Mouse (Mus musculus) thymus, postnatal 14 days (tissue): ENCODE measurements around the gene Ffar3.

ENCODE experiments used
- DNase-seq: peaks from one replicate; pipeline ENCODE4 v3.0.0; 2021

The Ffar3 gene

DNA sequence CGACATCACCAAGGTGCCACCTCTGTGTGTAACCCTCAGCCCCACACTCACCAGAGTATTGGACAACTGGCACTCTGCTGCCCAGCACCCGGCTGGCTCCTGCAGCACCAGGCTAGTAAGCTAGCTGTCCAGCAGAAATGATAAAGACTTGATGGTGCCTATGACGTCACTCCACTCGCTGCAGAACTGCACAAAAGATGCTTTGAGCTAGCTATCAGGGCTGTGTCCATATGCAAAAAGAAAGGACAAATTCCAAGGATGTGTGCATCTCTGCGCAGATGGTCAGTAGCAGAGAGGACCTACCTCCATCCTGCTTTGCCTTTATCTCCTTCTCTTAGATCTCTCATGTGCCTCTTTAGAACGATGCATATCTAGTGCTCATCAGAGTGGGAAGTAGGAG is at the start of gene Ffar3:
Ffar3 (minus strand) TSS at position 101 of the 400 bp plus-strand sequence.
- no peak for DNase-seq

DNA sequence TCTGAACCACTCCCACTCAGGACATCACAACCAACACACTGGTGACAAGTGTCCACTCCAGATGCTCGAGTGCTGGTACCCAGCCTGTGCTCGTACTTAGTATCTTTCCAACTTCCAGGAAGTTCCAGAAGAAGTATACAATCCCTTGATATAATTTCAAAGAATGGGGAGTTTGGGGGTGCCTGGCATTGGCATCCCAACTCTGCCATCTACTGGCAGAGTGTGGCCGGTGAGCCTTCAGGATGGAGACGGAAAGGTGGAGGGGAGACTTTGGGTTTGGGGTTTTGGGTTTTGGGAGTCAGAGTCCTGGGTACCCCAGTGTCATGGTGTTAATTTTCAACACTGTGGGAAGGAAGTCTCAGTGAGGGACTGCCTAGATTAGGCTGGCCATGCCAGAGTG is 48.1 kb upstream of the Ffar3 start:
- peak; percentile 15 for DNase-seq

DNA sequence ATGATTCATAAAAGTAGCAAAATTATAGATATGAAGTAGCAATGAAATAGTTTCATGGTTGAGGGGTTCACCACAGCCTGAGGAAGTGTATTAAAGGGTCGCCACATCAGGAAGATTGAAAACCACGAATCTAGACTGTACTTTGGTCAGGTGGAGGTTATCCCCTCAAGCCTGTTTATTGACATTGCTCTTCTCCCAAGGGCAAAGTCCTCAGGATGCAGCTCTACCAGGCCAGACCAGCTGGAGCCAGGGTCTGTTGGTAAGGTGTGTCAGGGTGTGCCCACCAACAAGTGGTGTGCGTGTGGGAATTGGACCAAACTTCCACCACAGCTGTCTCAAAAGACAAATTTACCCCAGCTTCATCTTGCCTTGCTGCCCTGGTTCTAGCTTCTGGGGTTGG is 39.2 kb upstream of the Ffar3 start:
- no peak for DNase-seq

DNA sequence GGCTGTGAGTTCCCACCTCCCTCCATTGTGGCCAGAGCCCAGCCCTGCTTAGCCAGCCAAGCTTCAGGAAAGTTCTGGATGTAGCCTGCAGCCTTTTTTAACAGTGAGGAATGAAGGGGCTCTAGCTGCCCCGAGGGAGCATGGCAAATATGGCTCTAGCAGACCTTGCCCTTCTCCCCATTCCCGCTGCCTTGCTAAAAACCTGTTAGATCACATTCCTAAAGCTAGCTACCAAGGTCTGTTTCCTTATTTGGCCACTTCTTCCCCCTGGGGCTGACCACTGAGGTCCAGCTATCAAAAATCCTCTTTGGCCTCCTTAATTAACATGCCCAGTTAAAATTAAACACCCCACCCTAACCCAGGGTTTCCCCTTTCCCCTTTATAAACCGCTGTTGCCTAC is 36.5 kb upstream of the Ffar3 start:
- no peak for DNase-seq

DNA sequence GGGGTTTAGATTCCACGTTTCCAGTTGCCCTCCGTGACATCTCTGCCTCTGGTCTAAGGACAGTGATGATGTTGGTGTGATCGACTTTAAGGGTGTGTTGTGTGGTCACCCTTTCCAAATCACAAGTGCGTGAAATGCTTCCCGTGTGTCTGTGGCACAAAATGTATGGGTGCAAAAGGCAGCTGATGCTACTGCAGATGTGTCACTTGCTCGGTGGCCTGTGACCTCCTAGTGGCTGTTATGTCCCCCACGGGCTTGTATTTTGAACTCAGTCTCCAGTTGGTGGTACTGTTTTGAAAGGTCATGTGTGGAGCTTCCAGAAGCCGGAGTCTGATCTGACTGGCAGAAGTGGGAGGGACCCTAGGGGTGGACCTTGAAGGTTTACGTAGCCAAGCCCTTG is 35.8 kb upstream of the Ffar3 start:
- no peak for DNase-seq

DNA sequence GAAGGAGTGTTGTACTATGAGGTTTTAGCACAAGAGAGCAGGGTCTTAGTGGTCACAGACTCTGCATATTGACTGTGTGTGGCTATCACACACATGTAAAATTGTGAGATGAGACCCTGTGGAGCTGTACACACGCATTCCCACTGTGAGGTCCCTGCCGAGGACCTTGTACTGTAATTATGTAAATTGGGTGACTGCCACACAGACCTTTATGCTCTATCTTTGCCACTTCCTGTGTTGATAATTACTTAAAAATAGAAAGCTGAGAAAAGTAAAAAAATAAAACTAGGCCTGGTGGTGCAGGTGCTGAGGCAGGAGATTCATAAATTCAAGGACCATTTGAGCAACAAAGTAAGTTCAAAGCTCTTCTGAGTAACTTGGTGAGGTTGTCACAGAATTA is 34.7 kb upstream of the Ffar3 start:
- DNase-seq = no peak

DNA sequence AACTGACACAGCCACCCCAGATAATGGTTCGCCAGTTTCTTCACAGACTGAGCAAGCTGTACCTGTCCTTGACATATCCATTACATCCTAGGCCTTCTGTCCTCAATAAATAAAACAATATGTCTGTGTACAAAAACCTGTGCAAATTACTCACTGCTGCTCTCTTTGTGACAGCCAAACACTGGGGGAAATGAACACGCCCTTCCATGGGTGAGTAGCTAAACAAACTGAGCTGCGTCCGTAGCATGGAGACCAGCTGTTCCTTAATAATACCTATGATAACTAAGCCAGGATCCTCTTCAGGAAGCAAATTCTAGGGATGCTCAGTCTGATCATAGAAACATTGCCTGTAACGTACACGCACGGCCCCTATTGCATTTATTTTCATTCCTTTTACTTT is 32.8 kb upstream of the Ffar3 start:
- no peak for DNase-seq

DNA sequence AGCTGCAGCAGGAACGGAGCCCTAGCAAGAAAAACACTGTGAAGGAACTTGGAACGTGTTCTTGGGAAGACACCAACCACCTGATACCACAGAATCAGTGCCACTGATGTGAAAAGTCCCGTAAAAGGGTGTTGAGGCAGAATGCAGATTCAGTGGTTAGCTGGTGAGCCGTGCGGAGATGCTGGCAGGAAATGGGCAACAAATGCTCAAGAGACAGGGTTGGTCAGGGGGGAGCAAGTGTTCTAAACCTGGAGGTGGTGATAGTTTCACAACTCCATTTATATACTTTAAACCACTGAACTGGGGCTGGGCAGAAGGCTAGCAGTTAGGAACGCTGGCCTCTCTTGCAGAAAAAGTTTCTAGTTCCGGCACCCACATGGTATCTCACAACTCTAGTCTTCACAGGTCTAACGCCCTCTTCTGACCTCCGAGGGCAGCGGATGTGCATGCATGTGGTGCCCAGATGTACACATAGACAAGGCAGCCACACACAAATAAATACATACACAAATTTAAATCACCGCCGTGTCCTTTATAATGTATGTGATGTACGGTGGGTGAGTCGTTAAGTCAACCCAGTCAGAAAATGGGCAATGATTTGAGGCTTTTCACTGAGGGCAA is 31.7 kb upstream of the Ffar3 start:
- no peak for DNase-seq

DNA sequence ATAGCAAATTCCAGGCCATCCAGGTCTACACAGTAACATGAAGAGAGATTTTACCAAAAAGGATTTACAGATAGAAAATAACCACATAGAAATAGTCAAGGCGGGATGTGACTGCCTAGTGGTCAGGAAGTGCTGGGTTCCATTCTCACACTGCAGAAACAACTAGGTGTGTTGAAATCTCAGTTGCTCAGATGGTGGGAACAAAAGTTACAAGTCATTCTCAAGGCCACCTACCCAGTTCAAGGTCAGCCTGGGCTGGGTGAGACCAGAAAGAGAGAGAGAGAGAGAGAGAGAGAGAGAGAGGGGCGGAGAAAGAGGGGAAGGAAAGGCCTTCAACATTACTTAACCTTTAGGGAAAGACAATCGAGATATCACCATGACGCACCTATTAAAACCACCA is 30.9 kb upstream of the Ffar3 start:
- DNase-seq = no peak

DNA sequence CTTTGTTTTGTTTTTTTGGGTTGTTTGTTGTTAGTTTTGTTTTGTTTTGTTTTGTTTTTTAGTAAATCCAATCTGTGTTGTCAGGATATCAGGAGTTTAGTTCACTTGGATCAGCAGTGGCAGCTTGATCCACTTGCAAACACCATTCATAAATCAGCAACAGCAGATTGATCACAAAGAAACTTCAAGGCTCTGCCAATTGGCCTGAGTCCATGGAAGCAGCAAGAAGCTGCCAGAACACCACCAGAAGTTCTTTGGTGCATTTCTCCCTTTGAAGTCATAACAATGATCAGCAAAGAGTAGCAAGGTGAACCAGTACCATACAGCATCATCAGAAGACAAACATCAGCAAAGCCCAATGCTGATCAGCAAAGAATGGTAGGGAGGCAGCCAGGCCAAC is 28.1 kb upstream of the Ffar3 start:
- no peak for DNase-seq

DNA sequence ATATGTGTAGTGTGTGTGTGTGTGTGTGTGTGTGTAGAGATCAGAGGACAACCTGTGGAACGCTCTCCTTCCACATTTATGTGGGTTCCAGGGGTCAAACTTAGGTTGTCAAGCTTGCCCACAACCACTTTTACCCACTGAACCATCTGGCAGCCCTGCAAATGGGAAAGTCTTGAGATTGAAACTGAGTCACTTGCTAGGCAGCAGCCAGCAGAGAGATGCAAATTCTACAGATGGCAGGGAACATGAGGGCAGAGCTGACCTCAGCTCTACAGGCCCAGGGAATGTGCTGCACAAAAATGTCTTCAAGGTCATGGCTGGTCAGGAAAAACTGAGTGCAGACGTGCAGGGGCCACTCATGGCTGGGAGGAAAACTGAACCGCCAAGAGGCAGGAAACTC is 25.4 kb upstream of the Ffar3 start:
- no peak for DNase-seq

DNA sequence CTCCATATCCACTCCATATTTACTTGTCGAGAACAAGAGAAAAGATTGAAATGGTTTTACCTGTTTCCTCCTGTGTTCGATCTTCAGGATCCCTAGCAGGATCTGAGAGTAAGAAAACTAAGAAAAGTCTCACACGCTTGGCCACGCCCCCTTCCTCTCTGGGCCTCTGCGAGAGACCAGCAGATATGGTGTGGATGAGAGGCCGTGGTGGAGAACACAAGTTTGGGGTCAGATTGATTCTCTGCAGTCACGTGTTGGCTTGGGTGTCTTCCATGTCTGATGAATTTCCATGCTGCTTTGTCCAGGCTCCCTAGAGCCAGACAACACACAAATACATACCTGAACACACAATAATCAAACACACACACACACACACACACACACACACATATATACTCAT is 24.2 kb upstream of the Ffar3 start, which contains the start of gene Cd22:
Cd22 (minus strand) TSS at position 167 of the 400 bp plus-strand sequence.
- peak; percentile 18 for DNase-seq

DNA sequence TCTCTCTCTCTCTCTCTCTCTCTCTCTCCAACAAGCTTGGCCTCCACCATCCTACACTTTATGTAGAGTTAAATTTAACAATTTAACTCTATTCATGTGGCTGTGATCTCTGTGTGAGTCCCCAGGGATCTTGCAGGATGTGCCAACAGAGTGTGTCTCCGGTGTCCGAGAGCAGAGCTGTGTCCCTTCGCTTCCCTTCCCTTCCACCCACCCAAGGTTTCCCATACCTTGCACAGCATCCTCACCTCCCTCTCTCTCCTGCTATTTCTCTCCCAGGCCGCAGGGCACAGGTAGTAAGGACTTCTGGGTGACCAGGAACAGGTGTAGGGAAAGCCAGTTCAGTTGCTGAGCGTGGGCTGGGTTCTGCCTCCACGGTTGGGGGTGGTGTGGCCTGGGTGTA is 23.0 kb upstream of the Ffar3 start:
- no peak for DNase-seq

DNA sequence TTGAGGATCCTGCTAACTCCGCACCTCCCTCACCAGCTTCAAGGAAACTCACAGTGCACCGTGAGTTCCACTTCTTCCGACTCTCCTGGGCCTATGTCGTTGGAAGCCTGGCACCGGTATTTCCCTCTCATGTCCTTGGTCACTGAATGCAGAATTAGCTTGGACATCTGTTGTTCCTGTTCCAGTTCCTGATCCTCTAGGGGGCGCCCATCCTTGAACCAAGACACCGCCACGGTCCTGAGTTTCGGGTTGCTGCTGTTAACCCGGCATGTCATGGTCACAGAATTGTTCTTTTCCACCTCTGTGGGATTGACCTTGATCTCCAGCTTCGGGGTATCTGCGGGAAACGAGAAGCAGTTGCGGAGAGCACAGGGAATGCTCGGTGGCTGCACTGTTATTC is 17.1 kb upstream of the Ffar3 start:
- peak; percentile 64 for DNase-seq

DNA sequence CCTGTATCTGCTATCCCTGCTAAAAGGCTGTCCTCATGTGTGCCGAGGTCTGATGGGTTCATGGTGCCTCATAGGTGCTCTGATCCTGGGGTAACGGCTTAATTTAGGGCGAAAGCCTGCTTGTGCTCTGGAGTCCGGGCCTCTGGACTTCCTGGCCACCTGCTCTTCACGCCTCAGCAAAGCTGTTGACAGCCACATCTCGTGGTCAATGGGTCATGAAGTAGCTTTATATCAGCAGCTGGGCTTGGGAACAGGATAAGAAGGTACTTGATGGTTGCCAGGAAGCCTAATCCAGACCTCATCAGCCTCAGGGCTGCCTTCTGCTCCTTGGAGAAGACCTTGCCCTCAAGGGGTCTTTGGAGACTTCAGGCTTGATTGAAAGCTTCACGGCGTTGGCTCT is 7.4 kb upstream of the Ffar3 start:
- no peak for DNase-seq

DNA sequence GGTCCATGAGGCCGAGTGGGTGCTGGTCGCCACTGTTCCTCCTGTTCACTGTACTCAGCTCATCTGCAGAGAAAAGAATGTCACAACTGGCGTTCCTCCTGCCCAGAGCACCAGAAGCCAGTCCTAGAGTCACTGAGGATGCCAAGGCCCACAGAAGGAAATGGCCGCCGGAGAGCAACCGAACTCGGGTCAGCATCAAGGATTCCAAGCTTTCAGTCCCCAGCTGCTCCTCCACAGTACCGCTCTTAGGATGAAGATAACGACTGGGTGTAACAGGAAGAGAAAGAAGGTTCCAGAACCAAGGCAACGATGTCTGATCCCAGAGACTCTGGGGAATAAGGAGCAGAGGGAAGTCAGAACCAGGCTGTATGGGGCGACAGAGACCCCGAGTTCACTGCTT is 5.5 kb upstream of the Ffar3 start, which contains the start of gene Ffar1:
Ffar1 (minus strand) TSS at position 101 of the 400 bp plus-strand sequence.
- DNase-seq = no peak

DNA sequence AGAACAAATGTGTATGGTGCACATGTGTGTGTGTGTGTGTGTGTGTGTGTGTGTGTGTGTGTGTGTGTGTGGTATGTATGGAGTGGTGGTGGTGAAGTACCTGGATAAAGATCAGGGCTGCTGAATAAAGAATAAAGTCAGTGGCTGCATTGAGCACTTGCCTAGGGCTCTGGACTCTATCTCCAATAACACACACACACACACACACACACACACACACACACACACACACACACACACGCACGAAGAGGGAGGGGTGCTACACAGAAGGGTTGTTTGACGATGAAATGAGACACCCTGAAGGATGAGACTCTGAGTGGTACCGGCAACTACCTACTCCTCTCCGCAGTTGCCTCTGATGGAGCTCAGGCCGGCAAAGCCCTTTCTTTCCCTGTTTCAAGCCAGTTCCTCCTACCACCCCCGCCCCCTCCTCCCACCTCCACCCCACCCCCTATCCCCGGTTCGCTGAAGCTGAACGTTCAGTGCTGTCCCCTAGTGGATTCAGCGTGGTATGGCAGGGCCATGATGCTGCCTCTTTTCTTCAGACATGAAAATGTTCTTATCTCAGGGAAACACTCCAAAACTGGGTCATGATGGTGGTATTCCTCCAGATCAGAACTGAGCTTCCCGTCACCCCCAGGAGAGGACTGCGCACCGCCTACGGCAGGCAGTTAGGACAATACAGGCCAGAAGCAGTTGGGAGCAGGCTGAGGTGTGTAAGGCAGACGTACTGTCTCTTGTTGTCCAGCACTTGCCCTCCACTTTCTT is 3.8 kb upstream of the Ffar3 start:
- peak; percentile 59 for DNase-seq

DNA sequence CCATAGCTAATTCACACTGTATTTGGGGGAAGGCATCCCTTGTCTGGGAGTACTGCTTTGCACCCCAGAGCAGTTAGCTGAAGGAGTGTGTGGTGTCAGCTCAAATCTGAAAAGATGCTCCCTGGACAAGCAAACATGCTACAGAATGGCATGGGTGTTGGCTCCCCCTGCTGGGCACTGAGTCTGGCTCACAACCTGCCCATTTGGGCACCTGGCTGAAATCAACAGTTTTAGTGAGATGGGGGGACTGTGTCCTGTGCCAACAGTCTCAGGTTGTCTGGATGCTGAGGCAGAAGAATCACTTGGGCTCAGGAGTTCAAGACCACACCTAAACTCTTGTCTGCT is 3.3 kb upstream of the Ffar3 start:
- peak; percentile 73 for DNase-seq

DNA sequence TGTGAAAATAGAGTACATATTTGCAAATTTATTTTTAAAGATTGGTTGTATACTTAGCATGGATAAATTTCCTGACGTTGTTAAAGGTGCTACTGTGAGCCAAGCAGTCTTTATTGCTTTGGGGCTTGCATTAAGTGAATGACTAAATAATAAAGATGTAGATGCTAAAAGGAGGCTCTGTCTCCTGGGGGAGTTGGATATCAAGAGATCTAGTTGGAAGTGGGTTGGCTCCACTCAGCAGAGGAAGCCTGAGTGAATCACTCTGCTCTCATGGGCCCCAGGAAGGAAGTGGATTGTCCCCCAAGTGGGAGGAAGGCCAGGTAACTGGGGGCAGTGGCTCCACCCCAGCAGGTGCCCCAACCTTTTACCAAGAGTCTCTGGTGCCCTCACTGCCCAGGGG is 1.8 kb upstream of the Ffar3 start:
- no peak for DNase-seq

DNA sequence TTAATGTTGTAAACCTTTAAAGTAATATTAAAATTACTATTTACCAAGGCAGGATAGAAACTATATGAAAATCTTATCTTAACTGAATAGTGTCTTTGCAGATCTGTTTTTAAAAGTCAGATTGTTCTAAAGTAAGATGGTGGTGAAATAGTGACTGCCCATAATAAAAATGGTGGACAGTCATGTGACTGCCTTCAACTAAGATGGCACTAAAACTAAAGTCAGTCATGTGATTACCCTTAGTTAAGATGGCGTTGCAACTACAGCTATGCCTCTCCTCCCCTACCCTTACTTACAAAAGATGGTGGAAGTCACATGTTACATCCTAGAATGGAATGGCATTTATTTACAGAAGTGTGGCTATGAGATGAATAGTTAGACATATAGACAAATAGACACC is 4.6 kb downstream of the Ffar3 start:
- no peak for DNase-seq

DNA sequence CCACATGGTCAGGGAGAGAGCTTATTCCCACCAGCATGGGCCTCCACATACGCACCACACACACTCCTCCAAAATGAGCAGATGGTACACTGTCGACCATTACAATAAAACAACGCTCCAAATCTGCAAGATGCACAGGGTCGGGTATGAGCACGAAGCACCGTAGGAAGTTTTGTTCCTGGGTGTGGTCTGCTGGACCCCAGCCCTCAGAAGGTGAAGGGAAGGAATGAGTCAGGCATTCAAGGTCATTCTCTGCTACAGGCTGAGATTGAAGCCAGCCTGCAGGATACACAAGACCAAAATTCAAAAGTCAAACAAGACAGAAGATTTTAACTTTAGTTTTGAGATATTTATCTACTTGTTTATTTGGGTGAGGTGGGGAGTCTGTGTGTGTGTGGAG is 8.0 kb downstream of the Ffar3 start:
- no peak for DNase-seq

DNA sequence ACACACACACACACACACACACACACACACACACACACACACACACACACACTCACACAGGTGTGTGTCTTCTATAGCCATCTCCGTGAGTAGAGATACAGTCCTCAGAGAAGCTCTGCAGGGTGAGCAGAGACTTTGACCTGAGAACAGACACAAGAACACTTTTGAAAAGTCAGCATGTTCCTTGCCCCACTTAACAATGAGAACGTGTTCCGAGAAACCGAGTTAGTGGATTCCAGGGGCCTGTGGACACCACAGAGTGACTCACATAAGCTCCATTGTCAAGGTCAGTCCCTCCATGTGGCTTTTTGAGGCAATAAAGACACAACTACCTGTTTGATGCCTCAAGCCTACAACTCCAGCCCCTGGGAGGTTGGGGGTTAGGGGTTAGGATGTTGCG is 8.6 kb downstream of the Ffar3 start:
- no peak for DNase-seq

DNA sequence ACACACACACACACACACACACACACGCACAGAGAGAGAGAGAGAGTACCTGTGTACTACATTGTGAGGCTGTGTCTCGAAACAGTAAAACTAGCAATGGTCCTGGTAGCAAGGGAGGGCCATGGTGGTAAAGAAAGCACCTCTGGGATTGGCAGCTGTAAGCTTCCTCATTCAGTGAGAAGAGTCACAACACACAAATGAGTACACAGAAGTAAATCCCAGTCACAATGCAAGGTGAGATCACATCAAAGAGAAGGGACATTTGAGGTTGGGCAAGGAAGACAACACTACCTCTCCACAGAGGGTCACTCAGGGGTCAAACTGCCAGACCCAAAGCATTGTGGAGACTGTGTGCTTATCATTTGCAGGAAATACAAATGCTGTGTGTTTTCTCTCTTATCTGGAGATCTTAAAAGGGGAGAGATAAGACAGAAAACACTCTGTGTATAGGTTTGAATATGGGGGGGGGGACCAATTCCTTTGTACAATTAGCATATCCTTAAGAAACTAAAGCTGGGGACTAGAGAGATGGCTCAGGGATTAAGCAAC is 9.4 kb downstream of the Ffar3 start:
- DNase-seq = no peak

DNA sequence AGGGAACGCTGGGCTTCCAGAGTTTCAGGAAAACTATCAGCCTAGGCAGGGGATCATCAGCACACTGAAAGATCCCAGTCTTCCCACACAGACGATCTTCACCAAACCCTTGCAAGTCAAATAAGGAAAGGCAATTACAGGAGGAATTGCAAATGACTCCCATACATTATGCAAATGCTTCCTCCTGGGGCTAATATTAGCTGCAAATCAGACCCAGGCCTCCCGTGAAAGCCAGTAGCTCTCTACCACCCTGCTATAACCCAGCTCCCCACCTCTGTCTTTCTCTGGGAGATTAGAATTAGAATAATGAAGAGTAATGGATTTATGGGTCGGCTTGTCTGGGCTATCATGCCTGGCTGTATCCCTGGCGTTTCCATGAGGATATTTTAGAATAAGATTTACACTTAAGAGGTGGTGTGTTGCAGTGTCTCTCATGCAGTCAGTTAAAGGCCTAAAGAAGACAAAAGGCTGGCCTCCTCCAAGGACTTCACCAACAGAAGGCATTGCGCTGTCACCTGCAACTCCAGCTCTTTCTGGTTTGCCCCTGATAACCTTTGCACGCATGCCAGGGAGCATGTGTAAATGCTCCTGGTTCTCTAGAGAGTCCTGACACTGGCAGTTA is 11.2 kb downstream of the Ffar3 start:
- no peak for DNase-seq
